Mouse (Mus musculus) thymus, postnatal 4 days (tissue): ENCODE measurements around the gene Acad12.

Source experiments
- DNase-seq: peaks from one replicate; pipeline ENCODE4 v3.0.0; 2021

Gene Acad12

GRCm38 (mm10) chr5:121581945-121582344 is 36.8 kb downstream of the Acad12 start:
- DNase-seq, result no peak

- no peak for DNase-seq
These were observed 41.7 kb downstream of the Acad12 start for GRCm38 (mm10) chr5:121576927-121577488.

GRCm38 (mm10) chr5:121575867-121576266 is 42.9 kb downstream of the Acad12 start:
- DNase-seq, result no peak

- peak; percentile 62 for DNase-seq
These were observed 44.6 kb downstream of the Acad12 start for GRCm38 (mm10) chr5:121574145-121574544.

- DNase-seq, result no peak
These were observed 48.0 kb downstream of the Acad12 start for GRCm38 (mm10) chr5:121570787-121571186.

DNA sequence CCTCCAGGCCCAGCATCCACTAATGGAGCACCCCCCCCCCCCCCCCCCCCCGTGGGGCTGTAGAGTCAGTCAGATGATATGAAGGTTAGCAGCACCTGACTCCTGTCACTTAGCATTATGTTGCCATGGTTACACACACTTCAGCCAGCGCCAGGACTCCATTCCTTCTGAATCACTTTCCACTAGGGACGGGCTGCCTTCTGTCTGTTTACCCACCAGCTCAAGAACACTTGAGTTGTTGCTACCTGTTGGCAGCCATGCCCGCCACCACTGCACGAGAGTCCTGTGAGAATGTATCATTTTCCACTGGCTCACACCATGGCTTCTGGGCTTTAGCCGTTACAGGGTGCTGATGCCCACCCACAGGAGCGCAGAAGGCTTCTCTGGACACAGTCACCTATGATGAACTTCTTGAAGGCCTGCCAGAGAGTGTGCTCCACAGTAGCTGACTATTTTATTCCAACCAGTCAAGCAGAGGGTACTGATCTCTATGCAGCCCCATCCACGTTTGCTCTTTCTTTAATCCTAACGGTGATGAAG is 48.8 kb downstream of the Acad12 start:
- DNase-seq, result no peak

GRCm38 (mm10) chr5:121566035-121566681 is 52.6 kb downstream of the Acad12 start:
- DNase-seq, result no peak

- peak; percentile 98 for DNase-seq
These were observed 54.3 kb downstream of the Acad12 start for GRCm38 (mm10) chr5:121564468-121564895.

- no peak for DNase-seq
These were observed 56.3 kb downstream of the Acad12 start for GRCm38 (mm10) chr5:121562436-121562835.

DNA sequence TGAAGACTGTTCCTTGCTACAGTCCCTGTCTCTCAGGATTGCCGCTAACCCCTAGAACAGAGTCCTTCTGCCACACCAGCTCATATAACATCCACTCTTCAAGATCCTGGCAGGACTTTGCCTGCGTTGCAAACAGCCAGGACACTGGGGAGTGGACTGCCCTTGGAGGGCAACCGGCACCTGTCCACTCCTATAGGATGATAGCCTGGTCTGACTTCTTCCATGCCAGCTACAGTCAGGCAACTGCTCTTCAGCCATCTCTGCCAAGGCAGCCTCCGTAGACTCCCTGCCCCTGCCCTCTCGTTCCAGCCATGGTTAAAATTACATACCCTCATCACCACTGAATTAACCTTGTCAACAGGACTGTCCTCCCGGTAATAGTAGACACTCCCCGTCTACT is 69.5 kb downstream of the Acad12 start:
- no peak for DNase-seq

GRCm38 (mm10) chr5:121547084-121547483 is 71.7 kb downstream of the Acad12 start:
- no peak for DNase-seq
